Mouse (Mus musculus): ENCODE measurements around the gene S100a9. TPM values are rescaled to one million over a fixed set of nuclear protein-coding genes. Genes with fewer than 3 reads are reported as not detected.

Gene S100a9
- polyA plus RNA-seq, 1 experiment from 2014 or later = 10.8 TPM

DNA sequence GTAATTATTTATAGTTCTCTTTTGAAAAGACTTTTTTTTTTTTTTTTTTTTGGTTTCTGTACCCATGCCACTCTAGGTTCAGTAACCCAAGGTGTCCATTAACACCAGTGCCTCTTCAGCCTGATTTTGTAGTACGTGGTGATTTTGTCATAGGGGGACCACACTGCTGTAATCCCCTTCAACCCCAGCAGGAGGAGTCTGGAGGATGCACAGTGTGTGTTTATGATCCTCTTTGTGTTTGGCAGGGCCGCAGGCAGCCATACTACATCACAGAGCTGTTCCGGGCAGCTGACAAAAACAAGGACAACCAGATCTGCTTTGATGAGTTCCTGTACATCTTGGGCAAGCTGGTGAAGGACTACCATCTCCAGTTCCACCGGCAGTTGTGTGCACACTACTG is 38.1 kb downstream of the S100a9 start:
- Histone ChIP-seq H3K4me2 (no peak overlapping the region), H3K27me3 (no peaks in the 10 kb centered on the region; the same call in 1 of the 2 replicates), H3K4me1 (no peaks in the 10 kb centered on the region), H3K4me3 (no peak overlapping the region), H3K9ac (no peak overlapping the region), H3K9me3 (no peaks in the 10 kb centered on the region), H3K36me3 (no peaks in the 10 kb centered on the region), H3K27ac (no peak overlapping the region)
- no peak for ATAC-seq (ENCODE audit: borderline replicate concordance, extremely low read depth, low FRiP score, low TSS enrichment)
- 70% methylated on average over 4 of the region's 4 CpGs for WGBS

DNA sequence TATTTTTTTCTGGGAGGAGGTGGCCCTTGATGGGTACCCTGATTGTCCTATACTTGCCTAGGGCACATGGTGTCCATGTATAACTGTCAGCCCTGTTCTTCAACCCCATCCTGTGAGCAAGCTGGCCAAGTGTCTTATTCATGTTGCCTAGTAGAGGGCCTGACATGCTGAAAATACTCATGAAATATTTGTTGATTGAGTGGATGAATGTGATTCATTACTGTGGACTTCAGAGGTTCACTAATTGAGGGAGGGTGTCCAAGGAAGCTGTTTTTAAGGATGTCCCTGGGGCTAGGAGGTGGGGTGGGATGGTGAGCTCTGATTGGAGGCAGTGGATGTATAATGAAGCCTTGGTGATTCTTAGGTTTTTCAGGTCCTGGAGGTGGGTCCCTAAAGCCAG is 41.8 kb downstream of the S100a9 start, which contains the start of gene S100a7a:
Gene S100a7a, plus strand, starts transcription at position 301 of the 400 bp plus-strand sequence.
- H3K4me2 ChIP-seq = no peak within 1 kb of the TSS
- no peaks in the 10 kb centered on the region for H3K4me1 ChIP-seq
- H3K27ac ChIP-seq = no peak within 1 kb of the TSS
- no peak for ATAC-seq (ENCODE audit: borderline replicate concordance, extremely low read depth, low FRiP score, low TSS enrichment)
- H3K4me3 ChIP-seq = no peak within 1 kb of the TSS
- H3K9ac ChIP-seq = no peak within 1 kb of the TSS
- H3K9me3 ChIP-seq = no peaks in the 10 kb centered on the region
- no peaks in the 10 kb centered on the region for H3K36me3 ChIP-seq
- no peaks in the 10 kb centered on the region; the same call in 1 of the 2 replicates for H3K27me3 ChIP-seq

DNA sequence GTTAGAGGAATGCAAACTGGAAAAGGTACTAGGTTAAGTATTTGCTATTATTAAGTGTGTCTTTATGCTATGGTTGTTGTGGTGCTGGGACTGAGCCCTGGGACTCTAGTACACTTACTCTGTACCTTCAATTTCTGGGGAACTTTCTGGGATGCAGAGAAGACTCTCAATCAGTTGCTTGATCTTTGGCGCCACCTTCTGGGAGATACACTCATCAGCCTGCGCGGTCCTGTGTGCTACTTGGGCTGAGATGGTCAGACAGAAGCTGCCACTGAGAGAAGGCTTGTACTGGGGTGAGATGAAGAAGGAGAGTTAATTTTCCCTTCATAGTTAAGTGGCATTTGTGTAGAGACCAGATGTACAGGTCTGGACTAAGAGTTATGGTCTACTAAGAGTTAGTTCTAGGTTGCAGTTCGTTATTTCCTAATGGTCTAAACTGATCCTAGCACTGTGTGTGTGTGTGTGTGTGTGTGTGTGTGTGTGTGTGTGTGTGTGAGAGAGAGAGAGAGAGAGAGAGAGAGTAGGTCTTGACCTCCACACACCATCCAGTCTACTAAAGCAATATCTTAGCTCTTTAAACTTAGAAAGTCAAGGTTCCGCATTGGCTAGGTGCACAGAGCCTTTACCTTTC is 42.5 kb downstream of the S100a9 start:
- H3K27me3 ChIP-seq = no peaks in the 10 kb centered on the region; the same call in 1 of the 2 replicates
- WGBS = 37% methylated on average over 5 of the region's 5 CpGs
- peak; percentile 64; the same call in 1 of the 2 replicates for ATAC-seq (ENCODE audit: borderline replicate concordance, extremely low read depth, low FRiP score, low TSS enrichment)
- no peaks in the 10 kb centered on the region for H3K9me3 ChIP-seq
- H3K4me3 ChIP-seq = no peak overlapping the region
- H3K36me3 ChIP-seq = no peaks in the 10 kb centered on the region
- H3K27ac ChIP-seq = no peak overlapping the region
- H3K4me1 ChIP-seq = no peaks in the 10 kb centered on the region
- H3K9ac ChIP-seq = no peak overlapping the region
- no peak overlapping the region for H3K4me2 ChIP-seq

DNA sequence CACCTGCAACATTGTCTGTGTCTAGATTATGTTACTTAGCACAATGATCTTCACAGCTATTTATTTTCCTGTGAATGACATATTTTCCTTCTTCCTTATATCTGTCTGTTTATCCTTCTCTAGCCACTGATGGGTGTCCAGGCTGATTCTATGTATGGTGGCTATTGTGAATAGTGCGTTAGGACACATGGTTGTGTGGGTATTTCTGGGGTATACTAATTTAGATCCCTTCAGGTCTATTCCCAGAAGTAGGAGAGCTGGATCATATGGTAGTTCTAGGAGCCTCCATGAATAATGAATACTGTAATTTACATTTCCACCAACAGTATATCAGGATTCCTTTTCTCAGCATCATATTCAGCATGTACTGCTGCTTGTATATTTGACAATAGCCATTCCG is 45.7 kb downstream of the S100a9 start:
- H3K36me3 ChIP-seq = no peaks in the 10 kb centered on the region
- no peaks in the 10 kb centered on the region for H3K9me3 ChIP-seq
- no peaks in the 10 kb centered on the region; the same call in 1 of the 2 replicates for H3K27me3 ChIP-seq
- H3K27ac ChIP-seq = no peak overlapping the region
- no peak overlapping the region for H3K4me3 ChIP-seq
- 93% methylated on average over 2 of the region's 2 CpGs for whole genome bisulfite sequencing
- no peak overlapping the region for H3K9ac ChIP-seq
- no peak overlapping the region for H3K4me2 ChIP-seq
- no peak for ATAC-seq (ENCODE audit: borderline replicate concordance, extremely low read depth, low FRiP score, low TSS enrichment)
- no peaks in the 10 kb centered on the region for H3K4me1 ChIP-seq

DNA sequence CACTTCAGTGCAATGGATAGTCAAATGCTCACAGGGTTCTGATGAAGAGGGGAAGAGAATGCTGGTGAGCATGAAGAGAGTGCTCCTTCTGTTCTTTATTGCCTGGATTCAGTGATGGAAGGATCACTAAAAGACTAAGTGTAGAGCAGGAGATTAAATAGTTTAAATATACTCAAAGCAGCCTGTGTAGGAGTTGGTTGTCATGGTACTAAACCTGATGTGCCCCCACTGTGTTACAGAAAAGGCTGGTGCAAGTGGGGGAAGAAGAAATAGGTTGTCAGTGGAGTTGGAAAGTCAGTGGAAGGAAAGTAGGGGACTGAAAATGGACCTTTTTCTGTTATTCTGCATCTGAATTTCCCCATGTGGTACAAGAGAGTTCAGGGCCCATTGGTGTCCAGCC is 46.5 kb downstream of the S100a9 start:
- Histone ChIP-seq H3K9me3 (no peaks in the 10 kb centered on the region), H3K4me2 (no peak overlapping the region), H3K9ac (no peak overlapping the region), H3K36me3 (no peaks in the 10 kb centered on the region), H3K4me1 (no peaks in the 10 kb centered on the region), H3K27me3 (no peaks in the 10 kb centered on the region; the same call in 1 of the 2 replicates), H3K4me3 (no peak overlapping the region), H3K27ac (no peak overlapping the region)
- no peak for ATAC-seq (ENCODE audit: borderline replicate concordance, extremely low read depth, low FRiP score, low TSS enrichment)

GRCm38 (mm10) chr3:90647291-90647690 is 48.2 kb downstream of the S100a9 start:
- ATAC-seq (ENCODE audit: borderline replicate concordance, extremely low read depth, low FRiP score, low TSS enrichment) = no peak
- 56% methylated on average over 1 of the region's 1 CpGs for WGBS

GRCm38 (mm10) chr3:90644220-90644619 is 51.3 kb downstream of the S100a9 start:
- Histone ChIP-seq H3K9me3 (no peaks in the 10 kb centered on the region), H3K9ac (no peak overlapping the region), H3K4me3 (no peak overlapping the region), H3K27me3 (no peaks in the 10 kb centered on the region), H3K27ac (no peak overlapping the region), H3K4me2 (no peak overlapping the region), H3K4me1 (no peaks in the 10 kb centered on the region), H3K36me3 (no peaks in the 10 kb centered on the region)
- no peak for ATAC-seq (ENCODE audit: borderline replicate concordance, extremely low read depth, low FRiP score, low TSS enrichment)
- WGBS = 46% methylated on average over 3 of the region's 3 CpGs

More at GRCm38 (mm10) chr3:90647291-90647690, 48.2 kb downstream of the S100a9 start:
- no peak overlapping the region for H3K4me3 ChIP-seq
- H3K27me3 ChIP-seq = no peaks in the 10 kb centered on the region
- no peak overlapping the region for H3K27ac ChIP-seq
- H3K36me3 ChIP-seq = no peaks in the 10 kb centered on the region
- H3K9ac ChIP-seq = no peak overlapping the region
- no peak overlapping the region for H3K4me2 ChIP-seq
- no peaks in the 10 kb centered on the region for H3K9me3 ChIP-seq
- H3K4me1 ChIP-seq = no peaks in the 10 kb centered on the region

Other genes with a start within 250 kb of the S100a9 start
- gene Npr1, start 229.9 kb downstream of the S100a9 start, polyA plus RNA-seq (2015; fragmentation: Nextera tagmentation; extraction: Ambion mirVana) = 17.3 and 21.0 TPM in 2 replicates
- 208 and 219 TPM in 2 replicates for gene Ilf2, start 219.6 kb downstream of the S100a9 start, polyA plus RNA-seq (2015; fragmentation: Nextera tagmentation; extraction: Ambion mirVana)
- 77.3 and 85.6 TPM in 2 replicates for gene Snapin, start 204.7 kb downstream of the S100a9 start, polyA plus RNA-seq (2015; fragmentation: Nextera tagmentation; extraction: Ambion mirVana)
- gene Chtop, start 186.2 kb downstream of the S100a9 start, polyA plus RNA-seq (2015; fragmentation: Nextera tagmentation; extraction: Ambion mirVana) = 154 TPM in 2 replicates
- 42.8 and 45.3 TPM in 2 replicates for gene S100a1, start 181.3 kb downstream of the S100a9 start, polyA plus RNA-seq (2015; fragmentation: Nextera tagmentation; extraction: Ambion mirVana)
- 43.9 and 44.6 TPM in 2 replicates for gene S100a13, start 181.3 kb downstream of the S100a9 start, polyA plus RNA-seq (2015; fragmentation: Nextera tagmentation; extraction: Ambion mirVana)
- gene S100a14, start 168.9 kb downstream of the S100a9 start, polyA plus RNA-seq (2015; fragmentation: Nextera tagmentation; extraction: Ambion mirVana) = 7.9 and 12.6 TPM in 2 replicates
- gene S100a16, start 158.5 kb downstream of the S100a9 start, polyA plus RNA-seq (2015; fragmentation: Nextera tagmentation; extraction: Ambion mirVana) = 217 and 233 TPM in 2 replicates
- gene S100a3, start 135.1 kb downstream of the S100a9 start, polyA plus RNA-seq (2015; fragmentation: Nextera tagmentation; extraction: Ambion mirVana) = 0.20 and 0.65 TPM in 2 replicates
- gene S100a2, start 105.5 kb downstream of the S100a9 start, polyA plus RNA-seq (2015; fragmentation: Nextera tagmentation; extraction: Ambion mirVana) = not detected in 2 replicates
- not detected in 2 replicates for gene Gm42674, start 93.8 kb downstream of the S100a9 start, polyA plus RNA-seq (2015; fragmentation: Nextera tagmentation; extraction: Ambion mirVana)
- 6.0 and 8.9 TPM in 2 replicates for gene S100a4, start 92.0 kb downstream of the S100a9 start, polyA plus RNA-seq (2015; fragmentation: Nextera tagmentation; extraction: Ambion mirVana)
- not detected in 2 replicates for gene S100a5, start 87.2 kb downstream of the S100a9 start, polyA plus RNA-seq (2015; fragmentation: Nextera tagmentation; extraction: Ambion mirVana)
- 148 and 158 TPM in 2 replicates for gene S100a6, start 82.8 kb downstream of the S100a9 start, polyA plus RNA-seq (2015; fragmentation: Nextera tagmentation; extraction: Ambion mirVana)
- 0.11 and 0.16 TPM in 2 replicates for gene S100a7a, start 41.7 kb downstream of the S100a9 start, polyA plus RNA-seq (2015; fragmentation: Nextera tagmentation; extraction: Ambion mirVana)
- gene S100a8, start 26.7 kb downstream of the S100a9 start, polyA plus RNA-seq (2015; fragmentation: Nextera tagmentation; extraction: Ambion mirVana) = 20.9 and 28.2 TPM in 2 replicates
- gene Pglyrp4, start 31.2 kb upstream of the S100a9 start, polyA plus RNA-seq (2015; fragmentation: Nextera tagmentation; extraction: Ambion mirVana) = not detected in 2 replicates
- gene Gm5849, start 82.2 kb upstream of the S100a9 start, polyA plus RNA-seq (2015; fragmentation: Nextera tagmentation; extraction: Ambion mirVana) = not detected in 2 replicates

Data from lung, embryonic 15.5 days (tissue).